Mouse (Mus musculus): ENCODE measurements around the gene Smco1. TPM values are rescaled to one million over a fixed set of nuclear protein-coding genes. Genes with fewer than 3 reads are reported as not detected.
A peak's percentile ranks its signal among the peaks of the same experiment; 100 is the strongest.
"Not testable (repeated sequence)": the region's sequence is repeated elsewhere in the genome, so short reads cannot be mapped to it uniquely, and the experiment has no call there.

Gene Smco1
- polyA plus RNA-seq (2012; rRNA removed) = 0.27 and 0.32 TPM in 2 replicates

- Histone ChIP-seq H3K27ac (ENCODE audit: insufficient read depth, low read length) (no peak within 1 kb of the TSS), H3K4me1 (ENCODE audit: control insufficient read depth, insufficient read depth, low read length) (no peaks in the 10 kb centered on the region), H3K4me3 (ENCODE audit: insufficient read depth, low read length) (no peak within 1 kb of the TSS)
- TF ChIP-seq CTCF (IDR thresholded peaks at IDR 0.05; ENCODE audit: extremely low read depth, insufficient read depth, low read length) (no peak), POLR2A (IDR thresholded peaks at IDR 0.05; ENCODE audit: extremely low read depth, insufficient read depth, low read length) (no peak)
Observed at GRCm38 (mm10) chr16:32271291-32271690, at the start of gene Smco1. Smco1 (plus strand) TSS chr16:32271468.

GRCm38 (mm10) chr16:32221803-32222202 is 49.5 kb upstream of the Smco1 start:
- TF ChIP-seq CTCF (IDR thresholded peaks at IDR 0.05; ENCODE audit: extremely low read depth, insufficient read depth, low read length) = no peak
- TF ChIP-seq POLR2A (IDR thresholded peaks at IDR 0.05; ENCODE audit: extremely low read depth, insufficient read depth, low read length) = no peak
- Histone ChIP-seq H3K4me1 (ENCODE audit: control insufficient read depth, insufficient read depth, low read length) (no peaks in the 10 kb centered on the region), H3K4me3 (ENCODE audit: insufficient read depth, low read length) (no peak overlapping the region), H3K27ac (ENCODE audit: insufficient read depth, low read length) (no peak overlapping the region)

GRCm38 (mm10) chr16:32222399-32222798 is 48.9 kb upstream of the Smco1 start:
- TF ChIP-seq POLR2A (IDR thresholded peaks at IDR 0.05; ENCODE audit: extremely low read depth, insufficient read depth, low read length) (no peak), CTCF (IDR thresholded peaks at IDR 0.05; ENCODE audit: extremely low read depth, insufficient read depth, low read length) (no peak)
- Histone ChIP-seq H3K4me3 (ENCODE audit: insufficient read depth, low read length) (no peak overlapping the region), H3K27ac (ENCODE audit: insufficient read depth, low read length) (no peak overlapping the region), H3K4me1 (ENCODE audit: control insufficient read depth, insufficient read depth, low read length) (no peaks in the 10 kb centered on the region)

- H3K27ac ChIP-seq (ENCODE audit: insufficient read depth, low read length); H3K4me3 ChIP-seq (ENCODE audit: insufficient read depth, low read length); H3K4me1 ChIP-seq (ENCODE audit: control insufficient read depth, insufficient read depth, low read length): not testable (repeated sequence)
Observed at GRCm38 (mm10) chr16:32232050-32232449, 39.2 kb upstream of the Smco1 start.

- TF ChIP-seq POLR2A (IDR thresholded peaks at IDR 0.05; ENCODE audit: extremely low read depth, insufficient read depth, low read length) = no peak
- no peak for TF ChIP-seq CTCF (IDR thresholded peaks at IDR 0.05; ENCODE audit: extremely low read depth, insufficient read depth, low read length)
- peaks cover 1% of the 10 kb centered on the region; the same call in 1 of the 2 replicates for H3K4me1 ChIP-seq (ENCODE audit: control insufficient read depth, insufficient read depth, low read length)
Observed at GRCm38 (mm10) chr16:32237930-32238680, 33.2 kb upstream of the Smco1 start.

GRCm38 (mm10) chr16:32239428-32240312 is 31.6 kb upstream of the Smco1 start:
- no peak for TF ChIP-seq POLR2A (IDR thresholded peaks at IDR 0.05; ENCODE audit: extremely low read depth, insufficient read depth, low read length)
- TF ChIP-seq CTCF (IDR thresholded peaks at IDR 0.05; ENCODE audit: extremely low read depth, insufficient read depth, low read length) = no peak
- Histone ChIP-seq H3K4me1 (ENCODE audit: control insufficient read depth, insufficient read depth, low read length) (peaks cover 1% of the 10 kb centered on the region; the same call in 1 of the 2 replicates), H3K4me3 (ENCODE audit: insufficient read depth, low read length) (no peak overlapping the region), H3K27ac (ENCODE audit: insufficient read depth, low read length) (no peak overlapping the region)

More at GRCm38 (mm10) chr16:32237930-32238680, 33.2 kb upstream of the Smco1 start:
- Histone ChIP-seq H3K4me3 (ENCODE audit: insufficient read depth, low read length) (no peak overlapping the region), H3K27ac (ENCODE audit: insufficient read depth, low read length) (no peak overlapping the region)

- no peak for TF ChIP-seq CTCF (IDR thresholded peaks at IDR 0.05; ENCODE audit: extremely low read depth, insufficient read depth, low read length)
- no peak for TF ChIP-seq POLR2A (IDR thresholded peaks at IDR 0.05; ENCODE audit: extremely low read depth, insufficient read depth, low read length)
- Histone ChIP-seq H3K4me3 (ENCODE audit: insufficient read depth, low read length) (no peak overlapping the region), H3K4me1 (ENCODE audit: control insufficient read depth, insufficient read depth, low read length) (peaks cover 6% of the 10 kb centered on the region; the same call in 1 of the 2 replicates)
Observed at GRCm38 (mm10) chr16:32243901-32244300, 27.4 kb upstream of the Smco1 start.

GRCm38 (mm10) chr16:32246351-32246791 is 24.9 kb upstream of the Smco1 start:
- H3K4me1 ChIP-seq (ENCODE audit: control insufficient read depth, insufficient read depth, low read length) = peaks cover 6% of the 10 kb centered on the region; the same call in 1 of the 2 replicates
- TF ChIP-seq POLR2A (IDR thresholded peaks at IDR 0.05; ENCODE audit: extremely low read depth, insufficient read depth, low read length) (no peak), CTCF (IDR thresholded peaks at IDR 0.05; ENCODE audit: extremely low read depth, insufficient read depth, low read length) (no peak)
- H3K4me3 ChIP-seq (ENCODE audit: insufficient read depth, low read length) = peak overlapping the region; percentile 70
- H3K27ac ChIP-seq (ENCODE audit: insufficient read depth, low read length) = no peak overlapping the region; the same call in 1 of the 2 replicates

More at GRCm38 (mm10) chr16:32243901-32244300, 27.4 kb upstream of the Smco1 start:
- H3K27ac ChIP-seq (ENCODE audit: insufficient read depth, low read length) = no peak overlapping the region

- Histone ChIP-seq H3K27ac (ENCODE audit: insufficient read depth, low read length) (no peak within 1 kb of the TSS; the same call in 1 of the 2 replicates), H3K4me3 (ENCODE audit: insufficient read depth, low read length) (peak within 1 kb of the TSS; percentile 70), H3K4me1 (ENCODE audit: control insufficient read depth, insufficient read depth, low read length) (peaks cover 6% of the 10 kb centered on the region; the same call in 1 of the 2 replicates)
- TF ChIP-seq POLR2A (IDR thresholded peaks at IDR 0.05; ENCODE audit: extremely low read depth, insufficient read depth, low read length) = peak; percentile 84
- no peak for TF ChIP-seq CTCF (IDR thresholded peaks at IDR 0.05; ENCODE audit: extremely low read depth, insufficient read depth, low read length)
Observed at GRCm38 (mm10) chr16:32246952-32247370, 24.3 kb upstream of the Smco1 start, which contains the start of the genes Fbxo45 and Wdr53. Fbxo45 (minus strand) TSS chr16:32247158. Wdr53 (plus strand) TSS chr16:32247227.

Data from cortical plate, adult 2 months (tissue).